21 mouse cellular contexts compared by ENCODE assay signal in genomic region chr4:5301461-5301860, GRCm38 (mm10).
A peak's percentile ranks its signal among the peaks of the same experiment; 100 is the strongest.
DNase-seq lines count a peak whose midpoint lies in the region; ATAC-seq and TF ChIP-seq lines count a peak whose summit lies in the region.
"Had no signal": no experiment of that assay in that cellular context is flagged by ENCODE, and none has a peak within 500 bp of the region (broad histone marks: within the 10 kb centered on the region; RNA-seq: fewer than 3 reads in every experiment).

No protein-coding gene starts in this region.

- peak; percentile 72 for ATAC-seq in forebrain, embryonic 15.5 days (replicated peaks)
- no peak for ATAC-seq in forebrain, embryonic 12.5 days (ENCODE audit: low FRiP score)
- peak; percentile 69; the same call in 1 of the 2 replicates for ATAC-seq in lung, embryonic 14.5 days (ENCODE audit: insufficient read depth)
- ATAC-seq in lung, postnatal 0 days = no peak
- ATAC-seq in neural tube, embryonic 14.5 days (ENCODE audit: low read depth) = 0 out of 2 replicates have a peak, but pooled peaks have one; percentile 60
- no peak for ATAC-seq in neural tube, embryonic 15.5 days (ENCODE audit: low FRiP score)
- ATAC-seq: activated CD4-positive, CD25-positive, alpha-beta regulatory T cell, adult 4 months; intestine, embryonic 15.5 days; Patski had no signal

- peak; percentile 73 for DNase-seq in lung, embryonic 14.5 days
- DNase-seq in lung, postnatal 0 days (ENCODE audit: low spot score) = no peak
- no peak for DNase-seq in spleen, adult 18-20 months
- DNase-seq: adrenal gland, postnatal 14 days; cerebellum, adult 18-20 months; cerebellum, adult 9-11 months; cerebellum, postnatal 36 days; gastrocnemius, postnatal 10 days; heart, adult 18-20 months; heart, postnatal 10 days; heart, postnatal 4 days had no signal

- TF ChIP-seq CTCF in lung, embryonic 14.5 days (IDR thresholded peaks at IDR 0.05; ENCODE audit: low read depth) = no peak
- no peak for TF ChIP-seq CTCF in lung, postnatal 0 days (IDR thresholded peaks at IDR 0.05)

- H3K27ac ChIP-seq in forebrain, embryonic 15.5 days (replicated peaks) = no peak overlapping the region
- H3K27ac ChIP-seq in forebrain, embryonic 12.5 days = no peak overlapping the region
- H3K27ac ChIP-seq in lung, embryonic 14.5 days (ENCODE audit: low read depth) = no peak overlapping the region
- H3K27ac ChIP-seq in lung, postnatal 0 days (ENCODE audit: low read length) = no peak overlapping the region
- H3K27ac ChIP-seq in neural tube, embryonic 14.5 days (ENCODE audit: low read depth, low read length) = no peak overlapping the region
- no peak overlapping the region for H3K27ac ChIP-seq in neural tube, embryonic 15.5 days (replicated peaks)
- H3K27ac ChIP-seq: embryonic facial prominence, embryonic 13.5 days; heart, embryonic 10.5 days; intestine, embryonic 15.5 days had no signal

- no peak for TF ChIP-seq EP300 in lung, postnatal 0 days (IDR thresholded peaks at IDR 0.05)

- no peaks in the 10 kb centered on the region for H3K9me3 ChIP-seq in forebrain, embryonic 15.5 days
- no peaks in the 10 kb centered on the region for H3K9me3 ChIP-seq in forebrain, embryonic 12.5 days
- H3K9me3 ChIP-seq in lung, embryonic 14.5 days (ENCODE audit: low read depth, low read length) = no peaks in the 10 kb centered on the region
- no peaks in the 10 kb centered on the region for H3K9me3 ChIP-seq in lung, postnatal 0 days (ENCODE audit: low read length)
- no peaks in the 10 kb centered on the region for H3K9me3 ChIP-seq in neural tube, embryonic 14.5 days (ENCODE audit: control insufficient read depth, low read length)
- H3K9me3 ChIP-seq in neural tube, embryonic 15.5 days (replicated peaks) = no peaks in the 10 kb centered on the region
- H3K9me3 ChIP-seq: embryonic facial prominence, embryonic 13.5 days; heart, embryonic 10.5 days; intestine, embryonic 15.5 days had no signal

- no peaks in the 10 kb centered on the region for H3K36me3 ChIP-seq in forebrain, embryonic 15.5 days
- no peaks in the 10 kb centered on the region for H3K36me3 ChIP-seq in forebrain, embryonic 12.5 days (replicated peaks)
- H3K36me3 ChIP-seq in lung, embryonic 14.5 days (ENCODE audit: insufficient read depth) = no peaks in the 10 kb centered on the region
- H3K36me3 ChIP-seq in lung, postnatal 0 days (ENCODE audit: insufficient read depth, low read length) = no peaks in the 10 kb centered on the region
- no peaks in the 10 kb centered on the region for H3K36me3 ChIP-seq in neural tube, embryonic 14.5 days (ENCODE audit: control insufficient read depth, insufficient read depth, low read length)
- no peaks in the 10 kb centered on the region for H3K36me3 ChIP-seq in neural tube, embryonic 15.5 days
- H3K36me3 ChIP-seq: embryonic facial prominence, embryonic 13.5 days; heart, embryonic 10.5 days; intestine, embryonic 15.5 days had no signal

- WGBS in forebrain, embryonic 15.5 days = 49% methylated on average over 3 of the region's 3 CpGs
- 84% methylated on average over 3 of the region's 3 CpGs for WGBS in forebrain, embryonic 12.5 days
- 44% methylated on average over 3 of the region's 3 CpGs for WGBS in lung, embryonic 14.5 days
- WGBS in lung, postnatal 0 days = 65% methylated on average over 3 of the region's 3 CpGs
- WGBS in neural tube, embryonic 14.5 days = 70% methylated on average over 3 of the region's 3 CpGs
- WGBS in neural tube, embryonic 15.5 days = 67% methylated on average over 3 of the region's 3 CpGs

- H3K27me3 ChIP-seq in forebrain, embryonic 15.5 days = no peaks in the 10 kb centered on the region
- no peaks in the 10 kb centered on the region for H3K27me3 ChIP-seq in forebrain, embryonic 12.5 days
- H3K27me3 ChIP-seq in lung, embryonic 14.5 days (ENCODE audit: insufficient read depth, low read length) = no peaks in the 10 kb centered on the region
- H3K27me3 ChIP-seq in lung, postnatal 0 days (replicated peaks; ENCODE audit: insufficient read depth, low read length) = no peaks in the 10 kb centered on the region
- H3K27me3 ChIP-seq in neural tube, embryonic 14.5 days (ENCODE audit: control insufficient read depth, insufficient read depth, low read length) = no peaks in the 10 kb centered on the region
- H3K27me3 ChIP-seq in neural tube, embryonic 15.5 days (replicated peaks) = no peaks in the 10 kb centered on the region
- H3K27me3 ChIP-seq: CH12.LX; embryonic facial prominence, embryonic 13.5 days; intestine, embryonic 15.5 days; Patski had no signal

- H3K4me3 ChIP-seq in forebrain, embryonic 15.5 days = no peak overlapping the region
- no peak overlapping the region for H3K4me3 ChIP-seq in forebrain, embryonic 12.5 days (replicated peaks)
- H3K4me3 ChIP-seq in lung, embryonic 14.5 days (ENCODE audit: low read depth, low read length) = no peak overlapping the region
- H3K4me3 ChIP-seq in lung, postnatal 0 days (ENCODE audit: low read depth, low read length) = no peak overlapping the region
- H3K4me3 ChIP-seq in neural tube, embryonic 14.5 days (ENCODE audit: low read depth, low read length) = no peak overlapping the region
- H3K4me3 ChIP-seq in neural tube, embryonic 15.5 days (replicated peaks) = no peak overlapping the region
- H3K4me3 ChIP-seq: embryonic facial prominence, embryonic 13.5 days; heart, embryonic 10.5 days; intestine, embryonic 15.5 days had no signal

- H3K4me1 ChIP-seq in forebrain, embryonic 15.5 days = peaks cover 3% of the 10 kb centered on the region; the same call in 1 of the 2 replicates
- H3K4me1 ChIP-seq in forebrain, embryonic 12.5 days = no peaks in the 10 kb centered on the region
- no peaks in the 10 kb centered on the region for H3K4me1 ChIP-seq in lung, embryonic 14.5 days (ENCODE audit: insufficient read depth)
- H3K4me1 ChIP-seq in lung, postnatal 0 days (ENCODE audit: insufficient read depth, low read depth, low read length) = no peaks in the 10 kb centered on the region
- no peaks in the 10 kb centered on the region for H3K4me1 ChIP-seq in neural tube, embryonic 14.5 days (ENCODE audit: control insufficient read depth, insufficient read depth, low read length)
- H3K4me1 ChIP-seq in neural tube, embryonic 15.5 days = no peaks in the 10 kb centered on the region
- H3K4me1 ChIP-seq: embryonic facial prominence, embryonic 13.5 days; heart, embryonic 10.5 days; intestine, embryonic 15.5 days had no signal

- no peak overlapping the region for H3K4me2 ChIP-seq in forebrain, embryonic 15.5 days (replicated peaks)
- no peak overlapping the region for H3K4me2 ChIP-seq in forebrain, embryonic 12.5 days
- H3K4me2 ChIP-seq in lung, embryonic 14.5 days = no peak overlapping the region
- no peak overlapping the region for H3K4me2 ChIP-seq in lung, postnatal 0 days (replicated peaks; ENCODE audit: low read depth, low read length)
- no peak overlapping the region for H3K4me2 ChIP-seq in neural tube, embryonic 14.5 days (ENCODE audit: low read depth, low read length)
- no peak overlapping the region for H3K4me2 ChIP-seq in neural tube, embryonic 15.5 days
- H3K4me2 ChIP-seq: embryonic facial prominence, embryonic 13.5 days; intestine, embryonic 15.5 days had no signal

- H3K9ac ChIP-seq in forebrain, embryonic 15.5 days (replicated peaks) = no peak overlapping the region
- H3K9ac ChIP-seq in forebrain, embryonic 12.5 days = no peak overlapping the region
- H3K9ac ChIP-seq in lung, embryonic 14.5 days = no peak overlapping the region
- no peak overlapping the region for H3K9ac ChIP-seq in lung, postnatal 0 days (replicated peaks; ENCODE audit: low read depth)
- no peak overlapping the region for H3K9ac ChIP-seq in neural tube, embryonic 14.5 days (replicated peaks; ENCODE audit: low read depth, low read length)
- H3K9ac ChIP-seq in neural tube, embryonic 15.5 days (replicated peaks) = no peak overlapping the region
- H3K9ac ChIP-seq: embryonic facial prominence, embryonic 13.5 days; intestine, embryonic 15.5 days had no signal

Comparison
In these comparisons a context has a peak if more than half of its experiments do, and no peak if none do; other contexts are left out.
1. ATAC-seq: peak in forebrain, embryonic 15.5 days (single experiment), lung, embryonic 14.5 days (single experiment) and neural tube, embryonic 14.5 days (single experiment); none in forebrain, embryonic 12.5 days (single experiment), lung, postnatal 0 days (single experiment) and neural tube, embryonic 15.5 days (single experiment).